Mouse (Mus musculus) thymus, postnatal 4 days (tissue): ENCODE results near the gene Adig.
A peak's percentile ranks its signal among the peaks of the same experiment; 100 is the strongest.

Experiments
- DNase-seq: peaks from one replicate; pipeline ENCODE4 v3.0.0; 2021

Adig gene

GRCm38 (mm10) chr2:158501836-158502812, at the start of gene Adig:
Gene Adig, plus strand, starts transcription at chr2:158502612.
- no peak for DNase-seq

- DNase-seq = no peak
Observed at GRCm38 (mm10) chr2:158456451-158456850, 46.0 kb upstream of the Adig start.

- DNase-seq = no peak
Observed at GRCm38 (mm10) chr2:158457610-158458009, 44.8 kb upstream of the Adig start.

- no peak for DNase-seq
Observed at GRCm38 (mm10) chr2:158462450-158462849, 40.0 kb upstream of the Adig start.

GRCm38 (mm10) chr2:158474159-158474558, 28.3 kb upstream of the Adig start:
- DNase-seq = no peak

- DNase-seq = no peak
Observed at GRCm38 (mm10) chr2:158477640-158478039, 24.8 kb upstream of the Adig start.

GRCm38 (mm10) chr2:158498457-158498856, 4.0 kb upstream of the Adig start:
- DNase-seq = no peak

GRCm38 (mm10) chr2:158503226-158503625, 814 bp downstream of the Adig start:
- DNase-seq = no peak

- DNase-seq = no peak
Observed at GRCm38 (mm10) chr2:158503671-158504070, 1.3 kb downstream of the Adig start.

GRCm38 (mm10) chr2:158506475-158506874, 4.1 kb downstream of the Adig start:
- DNase-seq = no peak

GRCm38 (mm10) chr2:158507046-158507445, 4.6 kb downstream of the Adig start:
- no peak for DNase-seq

GRCm38 (mm10) chr2:158510665-158511064, 8.3 kb downstream of the Adig start:
- peak; percentile 19 for DNase-seq

GRCm38 (mm10) chr2:158512528-158512927, 10.1 kb downstream of the Adig start, which contains the start of gene Arhgap40:
Gene Arhgap40, plus strand, starts transcription at chr2:158512796.
- DNase-seq = no peak

- no peak for DNase-seq
Observed at GRCm38 (mm10) chr2:158513821-158514336, 11.5 kb downstream of the Adig start.

- DNase-seq = no peak
Observed at GRCm38 (mm10) chr2:158518583-158518982, 16.2 kb downstream of the Adig start.

GRCm38 (mm10) chr2:158519071-158519470, 16.7 kb downstream of the Adig start:
- DNase-seq = no peak

GRCm38 (mm10) chr2:158519800-158520199, 17.4 kb downstream of the Adig start:
- no peak for DNase-seq

GRCm38 (mm10) chr2:158523060-158523459, 20.6 kb downstream of the Adig start:
- DNase-seq = no peak

- no peak for DNase-seq
Observed at GRCm38 (mm10) chr2:158524129-158524860, 21.9 kb downstream of the Adig start.

- DNase-seq = peak; percentile 69
Observed at GRCm38 (mm10) chr2:158534090-158534489, 31.7 kb downstream of the Adig start.

GRCm38 (mm10) chr2:158534559-158534958, 32.1 kb downstream of the Adig start:
- no peak for DNase-seq

- DNase-seq = peak; percentile 70
Observed at GRCm38 (mm10) chr2:158539433-158540305, 37.3 kb downstream of the Adig start.
